Mouse (Mus musculus): ENCODE measurements around the gene Polh.

DNA sequence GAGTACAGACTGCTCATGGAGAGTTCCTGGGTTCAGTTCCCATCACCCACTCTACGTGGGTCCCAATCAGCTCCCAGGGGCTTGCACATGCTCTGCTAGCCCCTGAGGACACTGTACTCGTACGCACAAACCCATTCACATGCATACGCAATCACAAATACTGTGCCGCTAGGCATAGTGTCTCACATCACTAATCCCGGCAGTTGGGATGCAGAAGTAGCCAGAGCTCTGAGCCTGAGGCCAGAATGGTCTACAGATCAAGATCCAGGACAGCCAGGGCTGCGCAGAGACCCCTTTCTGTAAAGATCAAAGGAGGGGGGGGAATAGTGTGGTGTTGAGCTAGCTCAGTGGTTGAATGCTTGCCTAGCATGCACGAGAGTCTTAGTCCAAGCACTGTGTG, 45.3 kb downstream of the Polh start:
- TF ChIP-seq GATA1 (IDR thresholded peaks at IDR 0.05; ENCODE audit: borderline replicate concordance, low read length) (no peak), FLI1 (IDR thresholded peaks at IDR 0.05; ENCODE audit: low read length) (no peak)
